Mouse (Mus musculus) forebrain, embryonic 10.5 days (tissue): ENCODE data around the gene Gm13119. TPM values are rescaled to one million over a fixed set of nuclear protein-coding genes. Genes with fewer than 3 reads are reported as not detected.
A peak's percentile ranks its signal among the peaks of the same experiment; 100 is the strongest.
"Not testable (repeated sequence)": the region's sequence is repeated elsewhere in the genome, so short reads cannot be mapped to it uniquely, and the experiment has no call there.

Source experiments
- DNase-seq: peaks from one replicate; pipeline ENCODE4 v3.0.0-alpha.2; 2017; ENCODE audit warnings: low spot score; ENCODE audit errors: extremely low spot score
- H3K27ac ChIP-seq: fragments of 300-500 bp; sonication (generic); 2 replicates; pipeline ENCODE4 v1.5.1; 2016; ENCODE audit warnings: mild to moderate bottlenecking
- H3K27me3 ChIP-seq: fragments of 300-500 bp; sonication (generic); 2 replicates; pipeline ENCODE4 v1.6.1; 2016; ENCODE audit warnings: mild to moderate bottlenecking; ENCODE audit not compliant: poor library complexity, severe bottlenecking
- H3K36me3 ChIP-seq: fragments of 300-500 bp; sonication (generic); replicated peaks from 2 replicates; pipeline ENCODE4 v1.6.1; 2016; ENCODE audit warnings: mild to moderate bottlenecking, moderate library complexity
- H3K4me1 ChIP-seq: fragments of 300-500 bp; sonication (generic); 2 replicates; pipeline ENCODE4 v1.6.1; 2016
- H3K4me3 ChIP-seq: fragments of 300-500 bp; sonication (generic); 2 replicates; pipeline ENCODE4 v1.5.1; 2016; ENCODE audit warnings: mild to moderate bottlenecking, moderate library complexity
- H3K9me3 ChIP-seq: fragments of 300-500 bp; sonication (generic); 2 replicates; pipeline ENCODE4 v1.6.1; 2016; ENCODE audit warnings: mild to moderate bottlenecking, moderate library complexity
- WGBS: fragments of 180-500 bp; shearing (Covaris S2); methylation state at CpG from one replicate; pipeline ENCODE4 v1.1.7; 2016; 5-methylcytosine and 5-hydroxymethylcytosine counted together
- polyA plus RNA-seq: library from polyadenylated mRNA; unstranded; fragments of >200 nt; fragmentation: Nextera tagmentation; extraction: Ambion mirVana; gene quantifications from 2 replicates; pipeline ENCODE4 v1.2.1, GENCODE M21; 2016

Gm13119 gene
- not detected in 2 replicates for polyA plus RNA-seq

DNA sequence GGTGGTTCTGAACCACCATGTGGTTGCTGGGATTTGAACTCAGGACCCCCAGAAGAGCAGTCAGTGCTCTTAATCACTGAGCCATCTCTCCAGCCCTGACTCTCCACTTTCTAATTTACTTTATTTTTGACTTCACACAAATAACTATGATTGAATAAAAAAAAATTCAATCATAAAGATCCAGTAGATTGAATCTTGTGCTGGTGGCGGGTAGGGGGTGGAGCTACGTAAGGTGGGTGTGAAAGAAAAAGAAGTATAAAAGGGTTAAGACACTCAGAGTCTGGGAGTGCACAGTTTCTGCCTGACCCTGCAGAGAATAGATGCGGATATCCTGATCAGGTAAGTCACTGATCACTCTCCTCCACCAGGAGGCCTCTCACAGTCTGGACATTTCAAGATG, at the start of gene Gm13119:
Gm13119 (plus strand) TSS at position 301 of the 400 bp plus-strand sequence.
- H3K9me3 ChIP-seq, result peaks cover 24% of the 10 kb centered on the region
- WGBS, result 86% methylated on average over 3 of the region's 3 CpGs
- H3K4me1 ChIP-seq, H3K36me3 ChIP-seq, H3K4me3 ChIP-seq, H3K27ac ChIP-seq, H3K27me3 ChIP-seq, DNase-seq: not testable (repeated sequence)

DNA sequence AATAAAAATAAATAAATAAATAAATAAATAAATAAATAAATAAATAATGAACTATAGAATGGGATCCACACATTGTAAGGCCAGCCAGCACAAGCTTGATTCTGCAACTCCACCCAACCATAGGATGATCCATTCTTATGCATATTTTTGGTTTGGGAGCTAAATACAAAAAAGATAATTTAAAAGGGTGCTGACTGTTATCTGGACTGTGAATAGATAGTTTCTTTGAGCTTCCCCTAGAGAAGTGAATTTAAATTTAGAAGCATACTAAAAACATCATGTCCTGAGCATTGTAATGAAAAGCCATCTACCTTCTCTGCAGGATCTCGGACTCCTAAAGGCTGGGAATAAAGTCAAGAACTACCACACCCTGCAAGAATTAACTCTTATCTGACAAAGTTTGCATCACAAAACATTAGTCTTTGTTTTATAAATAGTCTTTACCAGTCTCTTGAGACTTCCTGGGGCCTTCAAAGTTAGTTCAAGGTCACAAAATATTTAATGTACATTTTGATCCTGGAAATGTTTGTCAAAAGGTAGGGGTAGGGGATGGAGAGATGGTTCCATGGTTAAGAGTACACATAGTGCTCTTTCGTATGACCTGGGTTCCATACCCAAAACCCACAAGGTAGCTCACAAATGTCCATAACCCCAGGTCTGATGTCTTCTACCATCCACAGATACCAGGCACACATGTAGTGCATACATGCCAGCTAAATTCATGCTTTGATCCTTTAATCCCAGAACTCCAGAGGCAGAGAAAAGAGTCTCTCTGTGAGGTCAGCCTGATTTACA, 44.9 kb upstream of the Gm13119 start:
- H3K27ac ChIP-seq, DNase-seq, H3K36me3 ChIP-seq, H3K9me3 ChIP-seq, H3K4me1 ChIP-seq, H3K27me3 ChIP-seq, H3K4me3 ChIP-seq: not testable (repeated sequence)
- 87% methylated on average over 2 of the region's 2 CpGs for WGBS

- H3K9me3 ChIP-seq, H3K4me1 ChIP-seq, H3K4me3 ChIP-seq, DNase-seq, H3K27ac ChIP-seq, H3K36me3 ChIP-seq, H3K27me3 ChIP-seq: not testable (repeated sequence)
- WGBS, result 74% methylated on average over 4 of the region's 4 CpGs
Observed at GRCm38 (mm10) chr4:144329949-144330348, 27.8 kb upstream of the Gm13119 start, which contains the start of gene Gm13128. Gene Gm13128, plus strand, starts transcription at chr4:144330249.

DNA sequence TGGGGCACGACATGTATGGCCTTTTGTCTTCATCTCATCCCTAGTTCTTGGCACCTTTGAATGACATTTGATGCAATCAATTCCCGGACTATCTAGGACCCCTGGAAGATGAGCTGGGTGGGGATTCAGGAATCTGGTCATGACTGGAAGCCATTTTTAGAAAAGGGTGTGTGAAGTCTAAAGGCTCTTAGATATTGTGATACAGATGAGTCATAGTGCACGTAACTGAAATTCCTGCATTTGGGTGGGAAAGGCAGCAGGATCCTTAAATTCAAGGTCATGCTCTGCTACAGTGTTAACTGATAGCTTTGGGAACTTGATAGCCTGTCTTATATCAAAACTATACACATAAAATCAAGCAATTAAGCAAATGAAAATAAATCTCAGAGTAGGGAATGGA, 21.9 kb upstream of the Gm13119 start:
- WGBS, result 78% methylated on average over 3 of the region's 3 CpGs
- not testable (repeated sequence) for H3K4me1 ChIP-seq, H3K4me3 ChIP-seq, H3K9me3 ChIP-seq, H3K27ac ChIP-seq, DNase-seq, H3K36me3 ChIP-seq, H3K27me3 ChIP-seq

DNA sequence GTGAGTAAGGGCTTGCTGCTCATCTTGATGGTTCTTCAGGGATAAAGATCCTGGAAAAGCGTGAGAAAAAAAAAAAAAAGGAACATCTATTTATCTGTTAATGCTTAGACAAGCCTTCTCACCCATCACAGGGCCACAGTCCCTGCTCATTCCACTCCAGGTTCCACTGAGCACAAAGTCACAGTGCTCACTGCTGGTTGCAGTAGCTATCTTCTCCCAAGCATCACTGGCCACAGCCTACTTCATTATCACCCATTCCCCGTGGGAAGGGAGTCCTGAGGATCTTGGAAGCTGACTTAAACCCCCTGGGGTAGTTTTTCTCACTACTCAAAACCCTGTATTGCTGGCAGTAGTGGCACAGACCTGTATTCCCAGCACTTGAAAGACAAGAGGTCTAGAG, 20.2 kb downstream of the Gm13119 start, which contains the start of gene Pramef20:
Pramef20 (minus strand) TSS at position 23 of the 400 bp plus-strand sequence.
- no peaks in the 10 kb centered on the region for H3K36me3 ChIP-seq
- 70% methylated on average over 2 of the region's 2 CpGs for WGBS

GRCm38 (mm10) chr4:144396316-144396715, 38.6 kb downstream of the Gm13119 start:
- 44% methylated on average over 3 of the region's 3 CpGs for WGBS
- H3K27ac ChIP-seq, result no peak overlapping the region
- no peak overlapping the region for H3K4me3 ChIP-seq
- no peaks in the 10 kb centered on the region for H3K4me1 ChIP-seq
- H3K27me3 ChIP-seq, result no peaks in the 10 kb centered on the region
- H3K36me3 ChIP-seq, result no peaks in the 10 kb centered on the region
- peaks cover 13% of the 10 kb centered on the region for H3K9me3 ChIP-seq
- no peak for DNase-seq

More for the DNA sequence above, 20.2 kb downstream of the Gm13119 start, which contains the start of gene Pramef20:
- Histone ChIP-seq H3K27me3 (no peaks in the 10 kb centered on the region), H3K4me3 (no peak within 1 kb of the TSS), H3K4me1 (no peaks in the 10 kb centered on the region), H3K9me3 (peaks cover 36% of the 10 kb centered on the region; the same call in 1 of the 2 replicates), H3K27ac (no peak within 1 kb of the TSS)
- DNase-seq, result no peak

- WGBS, result 81% methylated on average over 4 of the region's 4 CpGs
- no peak overlapping the region for H3K27ac ChIP-seq
- H3K4me3 ChIP-seq, result no peak overlapping the region
- H3K27me3 ChIP-seq, result no peaks in the 10 kb centered on the region
- H3K4me1 ChIP-seq, result peaks cover 7% of the 10 kb centered on the region
- DNase-seq, result no peak
- H3K36me3 ChIP-seq, result no peaks in the 10 kb centered on the region
- H3K9me3 ChIP-seq, result peaks cover 5% of the 10 kb centered on the region; the same call in 1 of the 2 replicates
Observed at GRCm38 (mm10) chr4:144402712-144403111, 45.0 kb downstream of the Gm13119 start.

GRCm38 (mm10) chr4:144404456-144405086, 46.8 kb downstream of the Gm13119 start:
- 7% methylated on average over 17 of the region's 17 CpGs for WGBS
- H3K4me3 ChIP-seq, result peak overlapping the region; percentile 40
- DNase-seq, result peak; percentile 21
- H3K27me3 ChIP-seq, result no peaks in the 10 kb centered on the region
- H3K9me3 ChIP-seq, result peaks cover 14% of the 10 kb centered on the region; the same call in 1 of the 2 replicates
- peaks cover 7% of the 10 kb centered on the region for H3K4me1 ChIP-seq
- H3K36me3 ChIP-seq, result no peaks in the 10 kb centered on the region
- H3K27ac ChIP-seq, result peak overlapping the region; percentile 54; the same call in 1 of the 2 replicates

DNA sequence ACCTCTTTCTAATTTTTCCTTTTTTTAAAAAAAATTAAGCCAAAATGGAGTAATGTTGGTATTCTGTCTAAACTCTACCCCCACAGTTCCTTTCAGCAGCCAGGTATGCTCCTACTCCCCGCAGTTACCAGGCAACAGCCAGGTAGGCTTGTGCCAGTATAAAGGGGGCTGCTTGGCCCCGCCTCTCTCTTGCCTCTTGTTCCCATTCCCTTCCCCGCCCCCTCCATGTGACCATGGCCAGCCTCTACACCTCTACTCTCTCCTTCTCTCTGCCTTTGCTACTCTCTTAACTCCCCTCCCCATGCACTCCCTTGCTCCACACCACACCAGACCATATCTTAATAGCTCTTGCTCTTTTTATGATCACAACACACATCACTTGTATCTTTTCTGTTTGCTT, 48.5 kb downstream of the Gm13119 start:
- H3K4me1 ChIP-seq, result peaks cover 7% of the 10 kb centered on the region
- no peaks in the 10 kb centered on the region for H3K36me3 ChIP-seq
- no peak overlapping the region for H3K4me3 ChIP-seq
- H3K27ac ChIP-seq, result no peak overlapping the region
- H3K9me3 ChIP-seq, result peaks cover 21% of the 10 kb centered on the region; the same call in 1 of the 2 replicates
- no peaks in the 10 kb centered on the region for H3K27me3 ChIP-seq
- DNase-seq, result no peak
- WGBS, result 47% methylated on average over 3 of the region's 3 CpGs

- no peaks in the 10 kb centered on the region for H3K36me3 ChIP-seq
- 87% methylated on average over 9 of the region's 9 CpGs for WGBS
Observed at GRCm38 (mm10) chr4:144408290-144408689, 50.5 kb downstream of the Gm13119 start, which contains the start of gene Pramef12. Gene Pramef12, minus strand, starts transcription at chr4:144408464.

More at GRCm38 (mm10) chr4:144408290-144408689, 50.5 kb downstream of the Gm13119 start, which contains the start of gene Pramef12:
- Histone ChIP-seq H3K27me3 (no peaks in the 10 kb centered on the region), H3K4me1 (peaks cover 7% of the 10 kb centered on the region), H3K27ac (no peak within 1 kb of the TSS), H3K9me3 (peaks cover 21% of the 10 kb centered on the region; the same call in 1 of the 2 replicates), H3K4me3 (no peak within 1 kb of the TSS)
- no peak for DNase-seq
